10 mouse cellular contexts compared by ENCODE assay signal in genomic region chr7:28741368-28741708, GRCm38 (mm10). TPM values are rescaled to one million over a fixed set of nuclear protein-coding genes. Genes with fewer than 3 reads are reported as not detected.
A peak's percentile ranks its signal among the peaks of the same experiment; 100 is the strongest.
DNase-seq lines count a peak whose midpoint lies in the region; ATAC-seq and TF ChIP-seq lines count a peak whose summit lies in the region.
"Had no signal": no experiment of that assay in that cellular context is flagged by ENCODE, and none has a peak within 500 bp of the region (broad histone marks: within the 10 kb centered on the region; RNA-seq: fewer than 3 reads in every experiment).

No protein-coding gene starts in this region.

- no peaks in the 10 kb centered on the region for H3K9me3 ChIP-seq in heart, embryonic 16.5 days (replicated peaks; ENCODE audit: control insufficient read depth, low read length)
- no peaks in the 10 kb centered on the region for H3K9me3 ChIP-seq in hindbrain, embryonic 10.5 days
- no peaks in the 10 kb centered on the region for H3K9me3 ChIP-seq in megakaryocyte, embryonic 14.5 days

- no peaks in the 10 kb centered on the region for H3K27me3 ChIP-seq in heart, embryonic 16.5 days (ENCODE audit: control insufficient read depth, insufficient read depth, low read length)
- H3K27me3 ChIP-seq in hindbrain, embryonic 10.5 days (ENCODE audit: insufficient read depth, poor library complexity, severe bottlenecking) = no peaks in the 10 kb centered on the region
- no peaks in the 10 kb centered on the region for H3K27me3 ChIP-seq in megakaryocyte, embryonic 14.5 days (replicated peaks)
- H3K27me3 ChIP-seq: Patski had no signal

- H3K36me3 ChIP-seq in heart, embryonic 16.5 days (ENCODE audit: control insufficient read depth, insufficient read depth) = peaks cover 32% of the 10 kb centered on the region
- H3K36me3 ChIP-seq in hindbrain, embryonic 10.5 days = peaks cover 65% of the 10 kb centered on the region
- peaks cover 52% of the 10 kb centered on the region for H3K36me3 ChIP-seq in megakaryocyte, embryonic 14.5 days (replicated peaks; ENCODE audit: low read length)

- ATAC-seq in heart, embryonic 16.5 days (replicated peaks; ENCODE audit: extremely low read depth, insufficient read depth, low FRiP score) = peak; percentile 3; the same call in 1 of the 2 replicates

- intact Hi-C loops in heart, postnatal 25 days (cut with DNase I) = no loop called here
- intact Hi-C loops in left cerebral cortex, postnatal 25 days (cut with DNase I) = no loop called here

- no peak for TF ChIP-seq POLR2A in bone marrow, adult 2 months (IDR thresholded peaks at IDR 0.05; ENCODE audit: borderline replicate concordance, control insufficient read depth, low read depth, low read length)

- peak overlapping the region; percentile 63 for H3K4me2 ChIP-seq in heart, embryonic 16.5 days (ENCODE audit: low read depth, low read length)

- 2% methylated on average over 13 of the region's 13 CpGs for WGBS in heart, embryonic 16.5 days
- under 1% methylated on average over 13 of the region's 13 CpGs for WGBS in bone marrow, adult 2 months
- WGBS in hindbrain, embryonic 10.5 days = under 1% methylated on average over 13 of the region's 13 CpGs

- peaks cover 12% of the 10 kb centered on the region for H3K4me1 ChIP-seq in heart, embryonic 16.5 days (ENCODE audit: control insufficient read depth, insufficient read depth, low read length)
- H3K4me1 ChIP-seq in bone marrow, adult 2 months (ENCODE audit: control insufficient read depth, insufficient read depth, low read length) = no peaks in the 10 kb centered on the region; the same call in 1 of the 2 replicates
- H3K4me1 ChIP-seq in hindbrain, embryonic 10.5 days (replicated peaks) = peaks cover 18% of the 10 kb centered on the region
- H3K4me1 ChIP-seq in megakaryocyte, embryonic 14.5 days = peaks cover 45% of the 10 kb centered on the region

- no peak for TF ChIP-seq CTCF in bone marrow, adult 2 months (IDR thresholded peaks at IDR 0.05; ENCODE audit: control insufficient read depth, insufficient read depth, low read length)

- no peak for DNase-seq in heart, postnatal 25 days (ENCODE audit: low spot score)
- no peak for DNase-seq in hindbrain, embryonic 10.5 days (ENCODE audit: low spot score)
- DNase-seq in left cerebral cortex, postnatal 25 days (ENCODE audit: low spot score in 2 of 2) = no peak
- no peak for DNase-seq in right cerebral cortex, postnatal 14 days
- DNase-seq in gastrocnemius, adult 18-20 months (ENCODE audit: low spot score) = no peak

- H3K27ac ChIP-seq in heart, embryonic 16.5 days (ENCODE audit: low read length) = peak overlapping the region; percentile 32
- H3K27ac ChIP-seq in bone marrow, adult 2 months (ENCODE audit: control insufficient read depth, insufficient read depth, low read depth, low read length, poor library complexity) = peak overlapping the region; percentile 20; the same call in 1 of the 2 replicates
- H3K27ac ChIP-seq in hindbrain, embryonic 10.5 days = peak overlapping the region; percentile 93

- H3K9ac ChIP-seq in heart, embryonic 16.5 days (ENCODE audit: low read length) = peak overlapping the region; percentile 65

- H3K4me3 ChIP-seq in heart, embryonic 16.5 days (ENCODE audit: low read length) = peak overlapping the region; percentile 80
- H3K4me3 ChIP-seq in bone marrow, adult 2 months (replicated peaks; ENCODE audit: control insufficient read depth, low read depth, low read length) = peak overlapping the region; percentile 97
- H3K4me3 ChIP-seq in hindbrain, embryonic 10.5 days = peak overlapping the region; percentile 69
- H3K4me3 ChIP-seq in megakaryocyte, embryonic 14.5 days (replicated peaks) = peak overlapping the region; percentile 97

RNA-seq across cellular contexts. Expression of gene Mrps12, which starts 0.3 kb away (rescaled TPM):
- polyA plus RNA-seq in heart, embryonic 16.5 days (2015; fragmentation: Nextera tagmentation; extraction: Ambion mirVana) = 122 TPM in 2 replicates
- total RNA-seq in heart, postnatal 25 days (2021) = 10 to 100 TPM; 56.7 to 60.6 TPM
- polyA plus RNA-seq in bone marrow, adult 2 months (2011; ENCODE audit: insufficient read depth, insufficient read length, low replicate concordance, missing spikeins) = 46.5 and 85.1 TPM in 2 replicates
- polyA plus RNA-seq in hindbrain, embryonic 10.5 days (2016; fragmentation: Nextera tagmentation; extraction: Ambion mirVana) = 151 and 160 TPM in 2 replicates
- polyA plus RNA-seq in megakaryocyte, embryonic 14.5 days (2012; ENCODE audit: insufficient read depth, low replicate concordance) = 283 and 464 TPM in 2 replicates
- total RNA-seq in left cerebral cortex, postnatal 25 days (2021) = 10 to 100 TPM; 60.3 to 67.4 TPM
- total RNA-seq in gastrocnemius, adult 18-20 months (2021) = 10 to 100 TPM; 43.8 to 44.0 TPM

RNA-seq across cellular contexts. Expression of gene Sars2, which starts 0.5 kb away (rescaled TPM):
- 20.8 and 21.4 TPM in 2 replicates for polyA plus RNA-seq in heart, embryonic 16.5 days (2015; fragmentation: Nextera tagmentation; extraction: Ambion mirVana)
- total RNA-seq in heart, postnatal 25 days (2021) = 10 to 100 TPM; 15.4 to 15.7 TPM
- 7.3 and 11.9 TPM in 2 replicates for polyA plus RNA-seq in bone marrow, adult 2 months (2011; ENCODE audit: insufficient read depth, insufficient read length, low replicate concordance, missing spikeins)
- polyA plus RNA-seq in hindbrain, embryonic 10.5 days (2016; fragmentation: Nextera tagmentation; extraction: Ambion mirVana) = 38.6 and 43.9 TPM in 2 replicates
- 16.1 and 18.5 TPM in 2 replicates for polyA plus RNA-seq in megakaryocyte, embryonic 14.5 days (2012; ENCODE audit: insufficient read depth, low replicate concordance)
- 10 to 100 TPM; 13.1 to 14.4 TPM for total RNA-seq in left cerebral cortex, postnatal 25 days (2021)
- total RNA-seq in gastrocnemius, adult 18-20 months (2021) = 10 to 100 TPM; 12.3 to 14.0 TPM

RNA-seq across cellular contexts. Expression of gene Ccer2, which starts 14.6 kb away (rescaled TPM):
- not detected in 2 replicates for polyA plus RNA-seq in heart, embryonic 16.5 days (2015; fragmentation: Nextera tagmentation; extraction: Ambion mirVana)
- total RNA-seq in heart, postnatal 25 days (2021) = not detected
- polyA plus RNA-seq in bone marrow, adult 2 months (2011; ENCODE audit: insufficient read depth, insufficient read length, low replicate concordance, missing spikeins) = not detected in 2 replicates
- 0.22 and 0.48 TPM in 2 replicates for polyA plus RNA-seq in hindbrain, embryonic 10.5 days (2016; fragmentation: Nextera tagmentation; extraction: Ambion mirVana)
- polyA plus RNA-seq in megakaryocyte, embryonic 14.5 days (2012; ENCODE audit: insufficient read depth, low replicate concordance) = not detected in 2 replicates
- total RNA-seq in left cerebral cortex, postnatal 25 days (2021) = 1 to 10 TPM in 1 of 2 experiments, under 1 TPM in 1; 0.92 to 1.2 TPM
- not detected for total RNA-seq in gastrocnemius, adult 18-20 months (2021)
- polyA plus RNA-seq: large intestine, adult 2 months; Patski had no signal

RNA-seq across cellular contexts. Expression of gene Fbxo17, which starts 24.7 kb away (rescaled TPM):
- 6.7 and 7.5 TPM in 2 replicates for polyA plus RNA-seq in heart, embryonic 16.5 days (2015; fragmentation: Nextera tagmentation; extraction: Ambion mirVana)
- total RNA-seq in heart, postnatal 25 days (2021) = under 1 TPM; 0.36 to 0.92 TPM
- 1.4 and 3.3 TPM in 2 replicates for polyA plus RNA-seq in bone marrow, adult 2 months (2011; ENCODE audit: insufficient read depth, insufficient read length, low replicate concordance, missing spikeins)
- 8.8 and 10.4 TPM in 2 replicates for polyA plus RNA-seq in hindbrain, embryonic 10.5 days (2016; fragmentation: Nextera tagmentation; extraction: Ambion mirVana)
- polyA plus RNA-seq in megakaryocyte, embryonic 14.5 days (2012; ENCODE audit: insufficient read depth, low replicate concordance) = not detected in 2 replicates
- 1 to 10 TPM in 1 of 2 experiments, under 1 TPM in 1; 0.76 to 1.3 TPM for total RNA-seq in left cerebral cortex, postnatal 25 days (2021)
- 1 to 10 TPM; 3.5 to 3.8 TPM for total RNA-seq in gastrocnemius, adult 18-20 months (2021)

RNA-seq across cellular contexts. Expression of gene Sirt2, which starts 25.2 kb away (rescaled TPM):
- polyA plus RNA-seq in heart, embryonic 16.5 days (2015; fragmentation: Nextera tagmentation; extraction: Ambion mirVana) = 60.4 and 65.1 TPM in 2 replicates
- 10 to 100 TPM; 80.0 to 80.2 TPM for total RNA-seq in heart, postnatal 25 days (2021)
- 18.7 and 28.3 TPM in 2 replicates for polyA plus RNA-seq in bone marrow, adult 2 months (2011; ENCODE audit: insufficient read depth, insufficient read length, low replicate concordance, missing spikeins)
- polyA plus RNA-seq in hindbrain, embryonic 10.5 days (2016; fragmentation: Nextera tagmentation; extraction: Ambion mirVana) = 66.5 and 84.5 TPM in 2 replicates
- polyA plus RNA-seq in megakaryocyte, embryonic 14.5 days (2012; ENCODE audit: insufficient read depth, low replicate concordance) = 230 and 254 TPM in 2 replicates
- 100 to 1,000 TPM; 151 to 166 TPM for total RNA-seq in left cerebral cortex, postnatal 25 days (2021)
- 10 to 100 TPM; 95.9 to 98.2 TPM for total RNA-seq in gastrocnemius, adult 18-20 months (2021)

Comparison
In these comparisons a context has a peak if more than half of its experiments do, and no peak if none do; other contexts are left out.
1. H3K27ac ChIP-seq: peak in every context shown above with its lines; median percentile 93 in hindbrain, embryonic 10.5 days; 32 in heart, embryonic 16.5 days; 20 in bone marrow, adult 2 months.